Mouse (Mus musculus): ENCODE measurements around the gene Mettl14. TPM values are rescaled to one million over a fixed set of nuclear protein-coding genes. Genes with fewer than 3 reads are reported as not detected.

Mettl14 gene
- total and polyA plus RNA-seq, 3 experiments: 6.0 to 13.3 (median 8.7) TPM

GRCm38 (mm10) chr3:123433362-123433761 lies 47.5 kb upstream of the Mettl14 start:
- in situ Hi-C loops (cut with MboI; ENCODE audit: low pct_ligation_motif_present, low pct_unique_long_range_greater_than_20kb, low sequenced_read_pairs): no loop called here
- dilution Hi-C loops (cut with MboI; ENCODE audit: extremely low pct_ligation_motif_present, extremely low pct_unique_long_range_greater_than_20kb, low sequenced_read_pairs): no loop called here

GRCm38 (mm10) chr3:123431951-123432674 lies 46.2 kb upstream of the Mettl14 start:
- Histone ChIP-seq H3K79me2 (replicated peaks; ENCODE audit: control insufficient read depth, extremely low read depth, insufficient read depth, poor library complexity, severe bottlenecking) (no peaks in the 10 kb centered on the region), H3K36me3 (replicated peaks in 1 of 2; ENCODE audit: control insufficient read depth in 1 of 2, insufficient read depth in 1 of 2, low read length in 1 of 2) (no peaks in the 10 kb centered on the region), H3K4me3 (replicated peaks in 1 of 3; ENCODE audit: low read depth in 2 of 3, low read length in 2 of 3, poor library complexity in 1 of 3) (no peak overlapping the region), H3K4me1 (ENCODE audit: control insufficient read depth in 1 of 2, insufficient read depth in 2 of 2) (no peaks in the 10 kb centered on the region), H3K27me3 (replicated peaks) (no peaks in the 10 kb centered on the region), H3K27ac (ENCODE audit: insufficient read depth, low read depth) (no peak overlapping the region), H3K4me2 (ENCODE audit: insufficient read depth, low read depth, poor library complexity, severe bottlenecking) (no peak overlapping the region), H3K9me3 (replicated peaks; ENCODE audit: low read length) (no peaks in the 10 kb centered on the region), H3K9ac (ENCODE audit: insufficient read depth, low read depth) (no peak overlapping the region)
- no peak for DNase-seq (ENCODE audit: extremely low read depth)
- TF ChIP-seq ZC3H11A (IDR thresholded peaks at IDR 0.05; ENCODE audit: low read depth, low read length) (no peak), ETS1 (conservative IDR thresholded peaks at IDR 0.05; ENCODE audit: low read depth, low read length) (no peak), CHD2 (IDR thresholded peaks at IDR 0.05; ENCODE audit: low read length) (no peak), MAFK (IDR thresholded peaks at IDR 0.05; ENCODE audit: insufficient replicate concordance, low read length) (no peak), ELF1 (IDR thresholded peaks at IDR 0.05; ENCODE audit: low read depth, low read length) (no peak), JUND (conservative IDR thresholded peaks at IDR 0.05; ENCODE audit: low read depth, low read length) (no peak), RAD21 (IDR thresholded peaks at IDR 0.05; ENCODE audit: low read depth, low read length) (no peak), E2F4 (IDR thresholded peaks at IDR 0.05; ENCODE audit: insufficient replicate concordance, low read depth, low read length) (no peak), TBP (conservative IDR thresholded peaks at IDR 0.05; ENCODE audit: low read depth, low read length) (no peak), SIN3A (IDR thresholded peaks at IDR 0.05; ENCODE audit: low read length) (no peak), ZMIZ1 (IDR thresholded peaks at IDR 0.05; ENCODE audit: low read depth, low read length) (no peak), HCFC1 (IDR thresholded peaks at IDR 0.05; ENCODE audit: low read depth, low read length) (no peak), PAX5 (IDR thresholded peaks at IDR 0.05; ENCODE audit: low read length) (no peak), CTCF (conservative IDR thresholded peaks at IDR 0.05 in 1 of 2, IDR thresholded peaks at IDR 0.05 in 1 of 2; ENCODE audit: low read depth in 2 of 2, low read length in 2 of 2) (no peak), IRF4 (IDR thresholded peaks at IDR 0.05; ENCODE audit: low read depth, low read length) (no peak), EP300 (IDR thresholded peaks at IDR 0.05; ENCODE audit: low read length) (no peak)
- dilution Hi-C loops (cut with MboI; ENCODE audit: extremely low pct_ligation_motif_present, extremely low pct_unique_long_range_greater_than_20kb, low sequenced_read_pairs) (no loop called here), in situ Hi-C loops (cut with MboI; ENCODE audit: low pct_ligation_motif_present, low pct_unique_long_range_greater_than_20kb, low sequenced_read_pairs) (no loop called here)

More at GRCm38 (mm10) chr3:123433362-123433761, 47.5 kb upstream of the Mettl14 start:
- Histone ChIP-seq H3K4me1 (ENCODE audit: control insufficient read depth in 1 of 2, insufficient read depth in 2 of 2) (no peaks in the 10 kb centered on the region), H3K27me3 (replicated peaks) (no peaks in the 10 kb centered on the region), H3K4me2 (ENCODE audit: insufficient read depth, low read depth, poor library complexity, severe bottlenecking) (no peak overlapping the region), H3K9ac (ENCODE audit: insufficient read depth, low read depth) (no peak overlapping the region), H3K79me2 (replicated peaks; ENCODE audit: control insufficient read depth, extremely low read depth, insufficient read depth, poor library complexity, severe bottlenecking) (no peaks in the 10 kb centered on the region), H3K36me3 (replicated peaks in 1 of 2; ENCODE audit: control insufficient read depth in 1 of 2, insufficient read depth in 1 of 2, low read length in 1 of 2) (no peaks in the 10 kb centered on the region), H3K27ac (ENCODE audit: insufficient read depth, low read depth) (no peak overlapping the region), H3K9me3 (replicated peaks; ENCODE audit: low read length) (no peaks in the 10 kb centered on the region), H3K4me3 (replicated peaks in 1 of 3; ENCODE audit: low read depth in 2 of 3, low read length in 2 of 3, poor library complexity in 1 of 3) (no peak overlapping the region)
- TF ChIP-seq CHD1 (IDR thresholded peaks at IDR 0.05; ENCODE audit: low read depth, low read length) (no peak), RCOR1 (conservative IDR thresholded peaks at IDR 0.05; ENCODE audit: low read depth, low read length) (no peak), JUND (conservative IDR thresholded peaks at IDR 0.05; ENCODE audit: low read depth, low read length) (no peak), ZNF384 (IDR thresholded peaks at IDR 0.05; ENCODE audit: low read depth, low read length) (no peak), JUN (IDR thresholded peaks at IDR 0.05; ENCODE audit: insufficient read depth, low read depth, low read length) (no peak), BHLHE40 (IDR thresholded peaks at IDR 0.05; ENCODE audit: low read depth, low read length) (no peak), MAZ (IDR thresholded peaks at IDR 0.05; ENCODE audit: low read depth, low read length) (no peak), CHD2 (IDR thresholded peaks at IDR 0.05; ENCODE audit: low read length) (no peak), USF1 (IDR thresholded peaks at IDR 0.05; ENCODE audit: low read depth, low read length) (no peak), GABPA (IDR thresholded peaks at IDR 0.05; ENCODE audit: insufficient replicate concordance, low read depth, low read length) (no peak), MEF2A (IDR thresholded peaks at IDR 0.05; ENCODE audit: borderline replicate concordance, low read depth, low read length) (no peak), NELFE (IDR thresholded peaks at IDR 0.05; ENCODE audit: low read depth, low read length) (no peak), UBTF (IDR thresholded peaks at IDR 0.05; ENCODE audit: low read depth, low read length) (no peak), NRF1 (IDR thresholded peaks at IDR 0.05; ENCODE audit: low read depth, low read length) (no peak), ZKSCAN1 (IDR thresholded peaks at IDR 0.05; ENCODE audit: borderline replicate concordance, low read depth, low read length) (no peak), RAD21 (IDR thresholded peaks at IDR 0.05; ENCODE audit: low read depth, low read length) (no peak)
- no peak for DNase-seq (ENCODE audit: extremely low read depth)
